Mouse (Mus musculus) hindbrain, postnatal 0 days (tissue): ENCODE results near the gene Hs3st2. TPM values are rescaled to one million over a fixed set of nuclear protein-coding genes. Genes with fewer than 3 reads are reported as not detected.
A peak's percentile ranks its signal among the peaks of the same experiment; 100 is the strongest.

Experiments used
- ATAC-seq: fragments of 200-750 bp; cut with Nextera tagmentation; 2 replicates; pipeline ENCODE4 v1.8.0; 2017; ENCODE audit warnings: mild to moderate bottlenecking, moderate TSS enrichment, moderate library complexity
- DNase-seq: peaks from one replicate; pipeline ENCODE4 v3.0.0-alpha.2; 2015; ENCODE audit warnings: low spot score
- H3K27ac ChIP-seq: fragments of 300-500 bp; sonication (generic); 2 replicates; pipeline ENCODE4 v1.5.1; 2014; ENCODE audit warnings: mild to moderate bottlenecking
- H3K27me3 ChIP-seq: fragments of 300-500 bp; sonication (generic); 2 replicates; pipeline ENCODE4 v1.6.1; 2014; ENCODE audit warnings: low read length, mixed read lengths; ENCODE audit not compliant: insufficient read depth
- H3K36me3 ChIP-seq: fragments of 300-500 bp; sonication (generic); 2 replicates; pipeline ENCODE4 v1.6.1; 2014; ENCODE audit warnings: low read length, mixed read lengths; ENCODE audit not compliant: insufficient read depth
- H3K4me1 ChIP-seq: fragments of 300-500 bp; sonication (generic); 2 replicates; pipeline ENCODE4 v1.6.1; 2014; ENCODE audit warnings: antibody characterized with exemption, low read length, mixed read lengths; ENCODE audit not compliant: insufficient read depth
- H3K4me2 ChIP-seq: fragments of 300-500 bp; sonication (generic); 2 replicates; pipeline ENCODE4 v1.6.1; 2014; ENCODE audit warnings: low read depth, mild to moderate bottlenecking, low read length, moderate library complexity, mixed read lengths
- H3K4me3 ChIP-seq: fragments of 300-500 bp; sonication (generic); 2 replicates; pipeline ENCODE4 v1.5.1; 2014; ENCODE audit warnings: low read length
- H3K9ac ChIP-seq: fragments of 300-500 bp; sonication (generic); replicated peaks from 2 replicates; pipeline ENCODE4 v1.6.1; 2014; ENCODE audit warnings: mild to moderate bottlenecking, low read length, moderate library complexity, mixed read lengths
- H3K9me3 ChIP-seq: fragments of 300-500 bp; sonication (generic); 2 replicates; pipeline ENCODE4 v1.6.1; 2016; ENCODE audit warnings: low read length, mixed read lengths
- CTCF ChIP-seq: IDR thresholded peaks from 2 replicates; pipeline ENCODE4 v1.5.1; 2016; ENCODE audit warnings: antibody characterized with exemption, control low read depth, low read depth
- WGBS: fragments of 180-500 bp; shearing (Covaris S2); extraction: QIAGEN DNeasy Blood & Tissue Kit; methylation state at CpG from one replicate; pipeline ENCODE4 v1.1.7; 2014; 5-methylcytosine and 5-hydroxymethylcytosine counted together
- polyA plus RNA-seq: library from polyadenylated mRNA; unstranded; fragments of >200 nt; fragmentation: Nextera tagmentation; extraction: Ambion mirVana; gene quantifications from 2 replicates; pipeline ENCODE4 v1.2.1, GENCODE M21; 2015
- total RNA-seq: library from RNA; depleted of rRNA; stranded (reverse); fragments of >200 nt; gene quantifications from 2 replicates; pipeline ENCODE4 v1.2.3, GENCODE M21; 2014

The Hs3st2 gene
- total and polyA plus RNA-seq, 2 experiments from 2014 or later: 18.9 to 27.7 TPM

DNA sequence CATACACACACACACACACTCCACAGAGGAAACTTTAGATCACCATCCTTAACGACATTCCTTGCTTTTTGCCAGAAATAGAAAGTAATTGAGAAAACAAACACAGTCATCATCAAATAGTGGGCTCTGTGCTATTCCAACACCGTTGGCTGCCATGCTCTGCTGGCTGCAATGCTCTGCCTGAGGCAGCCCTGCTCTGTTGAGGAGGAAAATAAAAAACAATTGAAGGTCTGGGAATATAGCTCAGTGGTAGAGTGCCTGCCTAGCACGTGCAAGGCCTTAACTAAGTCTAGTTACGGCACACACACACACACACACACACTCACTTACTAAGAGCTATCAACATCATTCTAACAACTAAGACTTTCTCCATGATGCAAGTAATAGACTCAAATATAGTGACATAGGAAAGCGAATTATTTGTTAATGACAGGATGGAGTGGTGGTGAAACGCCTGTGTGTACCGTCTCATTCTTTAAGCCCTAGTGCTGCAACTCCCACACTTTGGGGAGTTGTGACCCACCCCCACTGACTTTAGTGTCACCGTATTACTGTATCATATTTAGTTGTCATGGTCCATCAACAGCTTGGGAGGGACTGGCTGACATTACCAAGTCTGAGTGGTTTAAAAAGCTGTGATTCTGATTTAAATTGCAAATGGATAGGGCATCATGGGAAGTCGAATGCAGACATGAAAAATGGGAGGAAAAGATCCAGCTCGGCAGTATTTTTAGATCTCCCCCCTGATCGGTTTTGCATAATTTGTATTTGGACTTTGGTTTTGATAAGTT, 19.3 kb downstream of the Hs3st2 start:
- DNase-seq (no peak), ATAC-seq (0 out of 2 replicates have a peak, but pooled peaks have one; percentile 32)
- Histone ChIP-seq H3K27me3 (no peaks in the 10 kb centered on the region), H3K4me2 (no peak overlapping the region), H3K4me3 (no peak overlapping the region), H3K9ac (no peak overlapping the region), H3K4me1 (no peaks in the 10 kb centered on the region), H3K27ac (no peak overlapping the region), H3K36me3 (no peaks in the 10 kb centered on the region), H3K9me3 (no peaks in the 10 kb centered on the region)
- 74% methylated on average over 11 of the region's 11 CpGs for WGBS
- no peak for TF ChIP-seq CTCF

DNA sequence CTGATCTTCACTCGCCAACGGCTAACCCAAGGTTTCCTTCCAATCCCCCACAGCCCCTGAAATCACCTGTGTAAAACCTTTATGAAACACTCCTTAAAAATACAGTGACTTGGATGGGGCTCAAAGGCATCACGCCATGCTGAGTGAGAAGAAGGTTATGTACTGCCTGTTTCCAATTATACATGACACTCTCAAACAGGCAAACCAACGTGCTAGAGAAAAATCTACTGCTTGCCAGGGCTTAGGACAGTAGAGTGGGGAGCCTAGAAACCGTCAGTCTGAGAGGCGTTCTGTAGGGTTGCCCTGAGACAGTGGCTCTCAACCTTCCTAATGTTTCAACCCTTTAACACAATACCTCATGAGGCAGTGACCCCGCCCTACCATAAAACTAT, 19.8 kb downstream of the Hs3st2 start:
- ATAC-seq: no peak
- Histone ChIP-seq H3K36me3 (no peaks in the 10 kb centered on the region), H3K9me3 (no peaks in the 10 kb centered on the region), H3K4me2 (no peak overlapping the region), H3K27me3 (no peaks in the 10 kb centered on the region), H3K4me1 (no peaks in the 10 kb centered on the region), H3K9ac (no peak overlapping the region), H3K27ac (no peak overlapping the region), H3K4me3 (no peak overlapping the region)
- no peak for DNase-seq
- TF ChIP-seq CTCF: no peak
- WGBS: 83% methylated on average over 7 of the region's 7 CpGs

DNA sequence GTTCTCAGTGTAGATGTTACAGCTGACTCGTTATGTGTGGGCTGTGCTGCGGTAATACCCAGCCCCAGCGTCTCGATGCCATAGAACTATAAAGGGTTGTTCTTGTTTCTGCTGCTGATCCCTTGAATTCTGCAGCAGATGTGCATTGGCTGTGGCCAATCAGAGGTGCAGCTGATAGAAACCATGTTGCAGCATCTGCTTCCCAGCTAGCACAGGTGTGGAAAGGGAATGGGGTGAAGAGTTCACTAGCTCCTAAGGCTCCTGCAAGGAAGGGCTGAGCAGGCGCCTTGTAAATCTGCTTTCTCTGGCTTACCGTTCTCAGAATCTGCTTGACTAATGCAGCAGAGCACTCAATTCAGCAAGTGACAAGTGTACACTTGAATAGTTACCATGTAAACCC, 45.2 kb downstream of the Hs3st2 start:
- no peak for TF ChIP-seq CTCF
- no peak overlapping the region for H3K4me2 ChIP-seq
- DNase-seq (no peak), ATAC-seq (no peak)
- no peak overlapping the region for H3K27ac ChIP-seq
- H3K9me3 ChIP-seq: no peaks in the 10 kb centered on the region
- no peaks in the 10 kb centered on the region for H3K36me3 ChIP-seq
- no peaks in the 10 kb centered on the region for H3K4me1 ChIP-seq
- WGBS: 72% methylated on average over 6 of the region's 6 CpGs
- H3K4me3 ChIP-seq: no peak overlapping the region
- H3K9ac ChIP-seq: no peak overlapping the region
- H3K27me3 ChIP-seq: no peaks in the 10 kb centered on the region

DNA sequence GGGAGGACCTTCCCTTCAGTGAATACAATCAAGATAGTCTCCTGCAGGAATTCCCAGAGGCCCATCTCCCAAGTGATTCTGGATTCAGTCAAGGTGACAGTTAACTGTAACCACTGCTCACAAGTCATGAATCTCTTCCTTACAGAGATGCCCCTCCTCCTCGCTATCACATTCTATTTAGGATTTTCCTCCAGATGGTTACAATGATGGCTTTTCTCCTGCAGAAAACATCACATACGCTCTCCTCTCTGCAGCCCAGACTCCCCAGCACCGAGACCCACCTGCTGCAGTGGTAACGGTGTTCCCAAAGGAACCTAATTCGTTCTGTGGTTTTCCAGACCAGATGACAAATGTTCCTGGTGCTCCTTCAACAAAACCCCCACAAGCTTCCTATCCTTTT, 49.5 kb downstream of the Hs3st2 start:
- Histone ChIP-seq H3K27ac (no peak overlapping the region), H3K27me3 (no peaks in the 10 kb centered on the region), H3K9me3 (no peaks in the 10 kb centered on the region), H3K4me2 (no peak overlapping the region), H3K4me3 (no peak overlapping the region), H3K4me1 (no peaks in the 10 kb centered on the region), H3K36me3 (no peaks in the 10 kb centered on the region), H3K9ac (no peak overlapping the region)
- WGBS: 81% methylated on average over 5 of the region's 5 CpGs
- no peak for ATAC-seq
- DNase-seq: no peak
- no peak for TF ChIP-seq CTCF

DNA sequence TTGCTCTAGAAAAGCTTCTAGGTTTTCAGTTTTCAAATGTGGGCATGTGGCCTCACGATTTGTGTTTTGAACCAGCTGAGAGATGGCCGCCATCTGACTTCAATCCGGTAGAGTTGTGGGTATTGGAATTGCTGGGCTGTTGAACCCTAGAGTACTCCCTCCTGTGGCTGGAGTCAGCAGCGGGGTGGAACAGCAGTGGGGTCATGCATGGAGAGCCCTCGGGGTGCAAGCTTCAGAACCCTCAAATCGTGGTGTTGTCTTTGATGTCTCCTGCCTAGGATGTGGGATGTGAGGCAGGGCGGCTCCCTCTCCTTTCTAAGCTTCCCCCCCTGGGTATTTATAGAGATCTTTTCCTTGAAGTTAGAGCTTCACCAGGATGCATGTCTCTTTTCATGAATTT, 52.7 kb downstream of the Hs3st2 start:
- ATAC-seq (no peak), DNase-seq (no peak)
- Histone ChIP-seq H3K27ac (no peak overlapping the region), H3K27me3 (no peaks in the 10 kb centered on the region), H3K4me1 (no peaks in the 10 kb centered on the region), H3K4me2 (no peak overlapping the region), H3K4me3 (no peak overlapping the region), H3K9ac (no peak overlapping the region), H3K9me3 (no peaks in the 10 kb centered on the region), H3K36me3 (no peaks in the 10 kb centered on the region)
- 70% methylated on average over 7 of the region's 7 CpGs for WGBS
- no peak for TF ChIP-seq CTCF

DNA sequence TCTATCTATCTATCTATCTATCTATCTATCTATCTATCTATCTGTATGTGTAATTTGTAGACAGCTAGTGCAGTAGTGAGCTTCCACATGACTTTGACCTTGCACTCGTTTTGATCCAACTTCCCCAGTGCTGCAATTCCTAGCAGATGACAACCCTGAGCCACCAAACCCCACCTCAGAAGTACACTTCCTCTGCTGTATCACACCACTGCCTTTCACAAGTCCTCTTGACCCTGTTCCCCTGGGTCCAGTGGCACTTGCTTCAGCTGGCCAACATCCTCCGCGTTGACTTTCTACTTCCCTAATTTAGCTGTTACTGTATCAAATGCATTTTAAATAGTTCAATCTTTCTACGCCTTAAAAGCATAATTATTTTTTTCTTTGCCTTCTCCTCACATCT, 54.6 kb downstream of the Hs3st2 start:
- Histone ChIP-seq H3K9ac (no peak overlapping the region), H3K4me2 (no peak overlapping the region), H3K27ac (no peak overlapping the region), H3K4me3 (no peak overlapping the region), H3K4me1 (no peaks in the 10 kb centered on the region; the same call in 1 of the 2 replicates), H3K36me3 (no peaks in the 10 kb centered on the region), H3K9me3 (no peaks in the 10 kb centered on the region), H3K27me3 (no peaks in the 10 kb centered on the region)
- TF ChIP-seq CTCF: no peak
- 87% methylated on average over 4 of the region's 4 CpGs for WGBS
- DNase-seq: no peak
- ATAC-seq: no peak
